Mouse (Mus musculus) intestine, embryonic 16.5 days (tissue): ENCODE measurements at regions not wholly inside any gene's neighbourhood (a gene's known extent, or its start where the extent isn't known, plus 50 kb on each side); places are given as distances from the start of the nearest gene placed in this dataset.

ENCODE experiments used
- ATAC-seq: fragments of 200-750 bp; cut with Nextera tagmentation; 2 replicates; pipeline ENCODE4 v1.8.0; 2017; ENCODE audit warnings: moderate TSS enrichment, moderate library complexity
- H3K27ac ChIP-seq: fragments of 300-500 bp; sonication (generic); 2 replicates; pipeline ENCODE4 v1.5.1; 2014; ENCODE audit warnings: mild to moderate bottlenecking, low read length
- H3K27me3 ChIP-seq: fragments of 300-500 bp; sonication (generic); replicated peaks from 2 replicates; pipeline ENCODE4 v1.6.1; 2014; ENCODE audit warnings: low read length, control low read depth, mixed read lengths; ENCODE audit not compliant: control insufficient read depth, insufficient read depth
- H3K36me3 ChIP-seq: fragments of 300-500 bp; sonication (generic); 2 replicates; pipeline ENCODE4 v1.6.1; 2014; ENCODE audit warnings: low read length, control low read depth; ENCODE audit not compliant: control insufficient read depth, insufficient read depth
- H3K4me1 ChIP-seq: fragments of 300-500 bp; sonication (generic); 2 replicates; pipeline ENCODE4 v1.6.1; 2014; ENCODE audit warnings: low read length, control low read depth, mixed read lengths; ENCODE audit not compliant: control insufficient read depth, insufficient read depth
- H3K4me2 ChIP-seq: fragments of 300-500 bp; sonication (generic); 2 replicates; pipeline ENCODE4 v1.6.1; 2014; ENCODE audit warnings: low read depth, low read length, control low read depth
- H3K4me3 ChIP-seq: fragments of 300-500 bp; sonication (generic); 2 replicates; pipeline ENCODE4 v1.5.1; 2014; ENCODE audit warnings: mild to moderate bottlenecking, low read length
- H3K9ac ChIP-seq: fragments of 300-500 bp; sonication (generic); 2 replicates; pipeline ENCODE4 v1.6.1; 2014; ENCODE audit warnings: low read depth, low read length
- H3K9me3 ChIP-seq: fragments of 300-500 bp; sonication (generic); 2 replicates; pipeline ENCODE4 v1.6.1; 2016; ENCODE audit warnings: low read length, control low read depth; ENCODE audit not compliant: control insufficient read depth
- WGBS: fragments of 180-500 bp; shearing (Covaris S2); extraction: QIAGEN DNeasy Blood & Tissue Kit; methylation state at CpG from one replicate; pipeline ENCODE4 v1.1.7; 2014; 5-methylcytosine and 5-hydroxymethylcytosine counted together

GRCm38 (mm10) chr13:57331868-57332267, 436.1 kb upstream of the Trpc7 start:
- no peak for ATAC-seq
- Histone ChIP-seq H3K27ac (no peak overlapping the region), H3K9me3 (no peaks in the 10 kb centered on the region), H3K27me3 (no peaks in the 10 kb centered on the region), H3K4me1 (no peaks in the 10 kb centered on the region), H3K9ac (no peak overlapping the region), H3K36me3 (no peaks in the 10 kb centered on the region), H3K4me3 (no peak overlapping the region), H3K4me2 (no peak overlapping the region)
- 44% methylated on average over 5 of the region's 5 CpGs for WGBS

- Histone ChIP-seq H3K27me3 (no peaks in the 10 kb centered on the region), H3K27ac (no peak overlapping the region), H3K4me3 (no peak overlapping the region), H3K36me3 (no peaks in the 10 kb centered on the region), H3K4me1 (no peaks in the 10 kb centered on the region), H3K9ac (no peak overlapping the region), H3K9me3 (no peaks in the 10 kb centered on the region), H3K4me2 (no peak overlapping the region)
- ATAC-seq, result no peak
- 77% methylated on average over 6 of the region's 6 CpGs for WGBS
Observed at GRCm38 (mm10) chr13:57325306-57325925, 429.6 kb upstream of the Trpc7 start.

GRCm38 (mm10) chr13:57316211-57317005, 420.6 kb upstream of the Trpc7 start:
- no peak for ATAC-seq
- H3K9ac ChIP-seq, result no peak overlapping the region
- H3K27me3 ChIP-seq, result no peaks in the 10 kb centered on the region
- no peak overlapping the region for H3K27ac ChIP-seq
- 33% methylated on average over 11 of the region's 11 CpGs for WGBS
- no peak overlapping the region for H3K4me2 ChIP-seq
- no peak overlapping the region for H3K4me3 ChIP-seq
- no peaks in the 10 kb centered on the region for H3K36me3 ChIP-seq
- H3K9me3 ChIP-seq, result no peaks in the 10 kb centered on the region
- H3K4me1 ChIP-seq, result no peaks in the 10 kb centered on the region

DNA sequence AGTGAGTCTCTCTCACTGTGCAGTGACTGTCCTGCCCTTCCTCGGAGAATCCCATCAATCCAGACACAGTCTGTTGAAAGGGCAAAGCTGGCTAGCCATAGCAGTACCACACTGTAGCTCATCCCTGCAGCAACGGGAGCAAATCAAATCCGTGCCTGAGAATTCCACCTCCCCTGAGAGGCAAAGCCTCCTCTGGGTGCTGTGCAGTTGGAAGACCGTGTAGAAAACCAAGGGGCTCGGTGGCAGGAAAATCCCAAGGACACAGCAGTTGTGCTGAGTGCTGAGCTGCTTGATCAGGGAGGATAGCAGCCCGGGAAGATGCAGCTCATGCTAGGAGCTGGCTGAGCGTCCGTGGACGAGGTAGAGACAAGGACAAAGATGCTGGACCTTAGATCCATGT, 418.7 kb upstream of the Trpc7 start:
- WGBS, result 45% methylated on average over 9 of the region's 9 CpGs
- Histone ChIP-seq H3K9ac (no peak overlapping the region), H3K9me3 (no peaks in the 10 kb centered on the region), H3K27me3 (no peaks in the 10 kb centered on the region), H3K4me3 (no peak overlapping the region), H3K4me1 (no peaks in the 10 kb centered on the region), H3K4me2 (no peak overlapping the region), H3K27ac (no peak overlapping the region), H3K36me3 (no peaks in the 10 kb centered on the region)
- ATAC-seq, result no peak

DNA sequence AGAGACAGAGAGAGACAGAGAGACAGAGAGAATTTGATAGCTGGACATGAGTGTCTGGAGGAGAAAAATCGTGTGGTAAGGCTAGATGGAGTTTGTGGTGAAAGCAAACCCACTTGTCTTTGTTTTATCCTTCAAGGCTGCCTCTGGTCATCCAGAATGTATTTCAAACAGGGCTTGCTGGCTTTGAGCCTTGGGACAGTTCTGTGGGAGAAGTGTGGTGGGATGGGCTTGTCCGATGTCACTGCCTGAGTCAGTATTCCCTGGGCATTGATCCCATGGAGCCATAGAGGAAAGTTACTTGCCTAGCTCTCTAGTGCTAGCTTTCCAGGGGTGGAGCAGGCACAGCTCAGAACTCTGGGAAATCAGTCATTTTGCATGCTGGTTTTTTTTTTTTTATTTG, 417.9 kb upstream of the Trpc7 start:
- H3K9ac ChIP-seq, result no peak overlapping the region
- H3K36me3 ChIP-seq, result no peaks in the 10 kb centered on the region
- H3K4me3 ChIP-seq, result no peak overlapping the region
- no peak overlapping the region for H3K27ac ChIP-seq
- 49% methylated on average over 2 of the region's 2 CpGs for WGBS
- no peaks in the 10 kb centered on the region for H3K4me1 ChIP-seq
- no peaks in the 10 kb centered on the region for H3K27me3 ChIP-seq
- H3K4me2 ChIP-seq, result no peak overlapping the region
- H3K9me3 ChIP-seq, result no peaks in the 10 kb centered on the region
- ATAC-seq, result no peak

DNA sequence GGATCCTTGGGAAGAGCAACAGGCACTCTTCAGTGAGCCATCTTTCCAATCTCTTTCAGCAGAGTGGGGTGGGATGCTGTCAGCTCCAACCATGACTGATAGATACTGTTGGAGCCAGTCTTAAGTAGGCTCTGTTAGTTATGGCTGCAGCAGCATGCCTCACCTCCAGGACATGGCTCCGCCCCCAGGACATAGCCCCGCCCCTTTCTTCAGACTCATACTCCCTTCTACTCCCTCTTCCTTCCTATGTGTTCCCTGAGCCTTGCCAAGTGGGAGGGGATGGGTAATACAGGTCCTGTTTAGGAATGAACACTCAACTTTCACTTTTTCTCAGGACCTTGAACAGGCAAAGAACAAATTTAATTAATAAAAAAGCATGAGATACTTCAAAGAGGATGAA, 415.4 kb upstream of the Trpc7 start:
- Histone ChIP-seq H3K27ac (no peak overlapping the region), H3K36me3 (no peaks in the 10 kb centered on the region), H3K27me3 (no peaks in the 10 kb centered on the region), H3K9ac (no peak overlapping the region), H3K4me3 (no peak overlapping the region), H3K9me3 (no peaks in the 10 kb centered on the region), H3K4me1 (no peaks in the 10 kb centered on the region), H3K4me2 (no peak overlapping the region)
- ATAC-seq, result no peak
- 45% methylated on average over 2 of the region's 2 CpGs for WGBS

DNA sequence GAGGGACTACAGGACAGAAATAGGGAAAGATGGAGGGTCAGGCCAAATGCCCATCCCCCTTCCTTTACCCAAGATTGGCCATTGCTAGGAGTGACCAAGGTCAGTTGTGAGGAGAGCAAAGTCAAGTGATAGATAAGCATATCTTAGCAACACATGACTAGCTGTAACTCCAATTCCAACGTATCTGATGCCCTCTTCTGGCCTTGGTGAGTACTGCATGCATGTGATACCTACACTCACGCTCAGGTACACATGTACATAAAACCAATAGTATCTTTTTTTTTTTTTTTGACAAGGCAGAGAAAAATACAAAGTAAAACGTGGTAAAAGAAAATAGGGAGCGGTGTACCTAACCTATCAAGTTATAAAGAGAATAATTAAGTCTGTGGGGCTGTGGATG, 413.8 kb upstream of the Trpc7 start:
- Histone ChIP-seq H3K4me2 (no peak overlapping the region), H3K27me3 (no peaks in the 10 kb centered on the region), H3K9ac (no peak overlapping the region), H3K4me1 (no peaks in the 10 kb centered on the region), H3K9me3 (no peaks in the 10 kb centered on the region), H3K4me3 (no peak overlapping the region), H3K27ac (no peak overlapping the region), H3K36me3 (no peaks in the 10 kb centered on the region)
- ATAC-seq, result no peak
- 82% methylated on average over 4 of the region's 4 CpGs for WGBS

DNA sequence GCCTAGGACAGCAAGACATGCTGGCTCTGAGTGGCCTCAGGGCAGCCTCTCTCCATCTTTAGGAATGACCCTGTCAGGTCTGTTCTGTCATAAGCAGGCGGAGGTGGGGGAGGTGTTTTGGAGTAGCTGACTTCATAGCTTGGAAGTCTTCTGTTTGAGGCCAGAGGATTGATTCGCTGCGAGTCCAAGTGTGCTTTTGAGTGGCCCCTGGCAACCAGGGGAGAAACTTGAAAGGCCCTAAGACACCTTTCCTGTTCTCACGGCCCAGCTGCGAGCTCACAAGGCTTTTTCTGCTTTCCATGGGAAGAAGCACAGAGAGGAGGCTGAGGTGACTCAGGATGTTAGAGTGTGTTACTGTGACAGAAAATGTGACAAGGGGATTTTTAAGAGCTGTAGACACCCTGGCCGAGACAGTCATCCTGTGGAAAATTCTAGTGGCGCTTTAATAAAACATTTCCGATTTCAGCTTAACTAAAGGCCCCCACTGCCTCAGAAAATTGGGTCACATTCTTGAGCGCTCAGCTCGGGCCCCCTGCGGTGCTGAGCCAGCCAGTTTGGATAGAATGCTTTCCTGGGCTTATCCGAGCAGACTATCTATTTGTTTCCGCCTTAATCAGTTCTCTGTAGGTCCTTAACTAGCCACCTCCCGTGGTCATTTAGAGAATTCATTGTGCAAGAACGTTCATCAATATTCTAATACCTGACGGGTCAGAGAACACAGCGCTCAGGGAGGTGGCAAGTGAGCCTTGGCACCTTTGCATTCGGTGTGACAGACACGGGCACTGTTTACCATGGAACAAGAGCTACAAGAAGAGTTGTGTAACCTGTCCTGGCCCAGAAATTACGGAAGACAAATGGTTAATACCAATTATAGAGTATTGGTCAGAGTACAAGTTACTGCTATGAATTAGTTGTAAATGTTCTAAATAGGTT, 412.4 kb upstream of the Trpc7 start:
- H3K9ac ChIP-seq, result no peak overlapping the region
- 45% methylated on average over 20 of the region's 20 CpGs for WGBS

DNA sequence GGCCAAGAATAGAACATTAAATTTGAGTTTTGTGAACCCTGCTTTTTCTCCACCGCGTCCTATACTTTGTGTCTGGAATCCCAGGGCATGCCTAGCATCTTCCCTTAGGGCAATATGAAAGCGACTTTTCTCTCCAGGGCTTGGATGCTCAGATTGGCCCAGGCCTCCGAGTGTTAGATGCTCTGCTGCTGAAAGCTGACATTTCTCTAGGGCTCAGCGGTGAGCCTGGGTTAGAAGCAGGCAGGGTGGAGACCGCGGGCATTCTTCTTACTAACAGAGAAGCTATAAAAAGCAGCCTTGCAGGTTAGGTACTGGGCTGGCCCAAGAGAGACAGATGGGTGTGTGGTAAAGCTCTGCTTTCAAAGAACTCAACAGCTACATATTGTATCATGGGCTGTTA, 409.8 kb upstream of the Trpc7 start:
- H3K9ac ChIP-seq, result no peak overlapping the region
- H3K4me2 ChIP-seq, result no peak overlapping the region
- H3K27ac ChIP-seq, result no peak overlapping the region
- no peaks in the 10 kb centered on the region for H3K36me3 ChIP-seq
- H3K4me3 ChIP-seq, result no peak overlapping the region
- no peaks in the 10 kb centered on the region for H3K4me1 ChIP-seq
- ATAC-seq, result no peak
- no peaks in the 10 kb centered on the region for H3K9me3 ChIP-seq
- no peaks in the 10 kb centered on the region for H3K27me3 ChIP-seq
- WGBS, result 88% methylated on average over 7 of the region's 7 CpGs

More for the DNA sequence above, 412.4 kb upstream of the Trpc7 start:
- H3K4me2 ChIP-seq, result no peak overlapping the region
- ATAC-seq, result no peak
- no peak overlapping the region for H3K27ac ChIP-seq
- no peaks in the 10 kb centered on the region for H3K4me1 ChIP-seq
- H3K27me3 ChIP-seq, result no peaks in the 10 kb centered on the region
- H3K9me3 ChIP-seq, result no peaks in the 10 kb centered on the region
- H3K36me3 ChIP-seq, result no peaks in the 10 kb centered on the region
- H3K4me3 ChIP-seq, result no peak overlapping the region
